Mouse (Mus musculus) CD8-positive naive resting alpha-beta T cell, adult 2 months (primary cell): Measurements from ENCODE around the gene Lrmp.

Experiments
- DNase-seq, 2 experiments: peaks; one replicate each; pipeline ENCODE4 v3.0.0; 2022; ENCODE audit warnings: low read depth in 2 of 2, low spot score in 2 of 2

The Lrmp gene

DNA sequence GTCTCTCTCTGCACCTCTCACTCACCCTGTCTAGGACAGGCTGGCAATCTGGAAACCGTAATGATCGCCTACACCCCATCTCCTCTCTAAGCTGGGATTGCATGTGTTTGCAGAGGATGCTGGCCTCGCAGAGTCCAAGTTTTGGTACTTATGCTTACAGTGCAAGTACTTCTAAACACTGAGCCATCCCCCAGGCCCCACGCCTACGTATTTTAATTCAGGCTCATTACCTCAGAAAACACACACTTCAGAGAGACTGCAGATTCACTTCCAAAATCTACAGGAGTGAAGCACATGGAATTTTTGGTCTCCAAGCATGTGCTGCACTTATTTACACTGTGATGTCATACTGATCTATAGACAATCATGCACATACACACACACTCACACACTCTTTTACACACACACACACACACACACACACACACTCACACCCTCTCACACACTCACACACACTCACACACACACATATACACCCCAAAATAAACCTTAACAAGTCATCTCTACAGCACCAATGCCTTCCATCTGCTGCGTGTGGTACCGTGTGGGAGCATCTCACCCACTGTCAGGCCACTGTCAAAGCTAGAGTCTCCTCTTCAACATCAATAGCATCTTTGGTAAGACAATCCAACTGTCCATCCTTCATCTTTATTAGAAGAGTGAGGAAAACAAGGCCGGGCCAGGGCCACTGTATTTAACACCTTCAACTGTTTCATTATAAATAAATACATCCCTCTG, 82.7 kb downstream of the Lrmp start:
- no peak for DNase-seq

DNA sequence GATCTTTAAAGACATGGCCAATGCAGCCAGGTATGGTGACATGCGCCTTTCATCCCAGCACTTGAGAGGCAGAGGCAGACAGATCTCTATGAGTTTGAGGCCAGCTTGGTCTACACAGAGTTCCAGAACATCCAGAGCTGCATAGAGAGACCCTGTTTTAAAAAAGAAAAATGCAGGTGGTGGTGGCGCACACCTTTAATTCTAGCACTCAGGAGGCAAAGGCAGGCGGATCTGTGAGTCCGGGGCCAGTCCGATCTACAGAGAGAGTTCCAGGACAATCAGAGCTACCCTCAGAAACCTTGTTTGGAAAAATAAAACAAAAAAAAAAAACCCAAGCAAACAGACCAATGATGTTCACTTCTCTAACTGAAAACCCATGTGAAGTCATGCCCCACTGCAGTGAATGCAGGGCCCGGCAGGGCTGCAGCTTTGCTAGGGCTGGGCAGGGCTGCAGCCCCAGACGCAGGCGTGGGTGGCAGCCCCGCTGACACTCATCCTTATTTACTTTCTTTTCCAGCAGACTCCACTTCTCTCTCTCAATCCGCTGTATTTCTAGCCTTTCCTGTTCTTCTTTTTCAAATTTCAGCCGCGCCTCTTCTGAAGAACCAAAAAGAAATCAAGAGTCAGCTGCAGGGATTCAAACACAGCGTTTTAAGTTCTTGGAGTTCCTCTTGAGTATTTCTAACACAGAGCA, 87.1 kb downstream of the Lrmp start:
- no peak for DNase-seq

DNA sequence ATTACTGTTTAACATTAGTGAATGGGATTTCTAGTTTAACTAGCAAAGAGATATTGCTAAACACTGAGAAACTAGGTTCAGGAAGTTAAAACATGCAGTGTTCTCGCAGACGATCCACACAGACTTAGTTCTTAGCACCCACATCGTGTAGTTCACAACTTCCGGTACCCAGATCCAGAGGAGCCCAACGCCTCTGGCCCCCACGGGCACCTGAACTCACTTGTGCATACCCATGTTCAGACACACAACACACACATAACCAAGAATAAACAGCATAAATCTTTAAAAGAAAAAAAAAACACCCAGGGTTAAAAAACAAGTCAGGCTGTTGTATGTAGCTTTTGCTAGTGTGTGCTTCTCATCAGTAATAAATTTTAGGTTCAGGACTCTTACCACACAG, 89.0 kb downstream of the Lrmp start:
- no peak for DNase-seq

DNA sequence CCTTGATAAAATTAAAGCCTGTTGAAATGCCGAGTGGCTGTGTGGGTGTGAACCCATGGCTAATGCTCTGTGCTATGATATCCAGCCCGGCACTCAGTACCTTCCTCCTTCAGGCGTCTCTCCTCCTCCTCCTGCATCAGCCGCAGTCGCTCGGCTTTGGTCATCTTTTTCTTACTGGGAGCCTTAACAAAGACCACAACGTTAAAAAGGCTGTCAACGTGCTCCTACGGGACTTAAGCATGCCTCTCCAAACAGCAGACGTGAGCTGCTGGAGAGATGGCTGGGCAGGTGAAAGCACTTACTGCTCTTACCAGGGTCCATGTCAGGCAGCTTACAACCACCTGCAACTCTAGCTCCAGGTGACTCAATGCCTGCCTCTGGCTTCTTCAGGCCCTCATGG, 89.7 kb downstream of the Lrmp start:
- no peak for DNase-seq

DNA sequence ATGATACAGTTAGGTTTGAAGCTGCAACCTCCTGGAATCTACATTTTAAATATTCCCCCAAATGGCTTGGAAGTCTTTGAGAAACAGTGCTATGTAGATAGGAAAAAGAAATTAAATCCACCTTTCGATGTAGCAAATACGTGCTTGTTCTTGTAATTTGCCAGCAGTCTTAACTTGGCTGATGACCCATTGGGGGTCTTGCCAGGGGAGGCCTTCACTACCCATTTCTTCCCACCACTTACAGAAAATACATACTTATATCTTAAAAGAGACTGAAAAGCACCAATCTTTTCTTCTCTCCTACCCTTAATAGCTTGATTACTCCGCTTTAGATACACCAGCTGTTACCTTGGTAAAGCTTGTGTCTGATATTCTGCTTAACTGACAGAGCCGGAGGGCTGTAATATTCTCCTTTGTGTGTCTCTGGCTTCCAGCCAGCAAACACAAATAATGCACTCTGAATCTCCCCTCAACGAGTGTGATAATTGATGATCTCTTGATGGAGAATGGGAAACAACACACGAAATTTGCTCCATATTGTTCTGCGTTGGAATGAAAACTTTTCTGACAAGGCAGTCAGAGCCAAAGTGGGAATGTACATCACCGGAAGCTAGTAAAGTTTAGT, 94.7 kb downstream of the Lrmp start:
- no peak for DNase-seq

DNA sequence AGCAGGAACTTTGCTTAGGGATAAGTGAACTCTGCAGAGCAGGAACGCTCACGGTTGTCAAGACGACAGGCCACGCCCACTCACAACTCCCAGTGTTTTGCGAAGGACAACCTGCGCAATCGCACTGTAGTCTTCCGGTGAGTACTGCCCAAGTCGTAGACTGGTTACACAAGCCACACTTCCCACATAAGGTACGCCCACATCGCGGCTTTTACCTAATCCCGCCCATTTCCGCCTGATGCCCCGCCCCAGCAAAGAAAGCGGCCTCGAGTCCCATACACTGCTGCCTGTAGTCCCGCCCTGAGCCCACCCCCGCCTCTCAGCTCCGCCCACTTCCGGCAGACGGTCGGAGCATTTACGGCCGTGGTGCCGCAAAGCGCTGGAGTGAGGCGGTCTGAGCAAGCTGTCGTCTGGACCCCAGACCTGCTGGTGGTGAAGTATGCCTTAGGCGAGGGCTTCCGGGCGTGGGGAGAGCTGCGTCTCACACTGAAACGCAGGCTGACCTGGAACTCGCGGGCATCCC, 95.4 kb downstream of the Lrmp start, which contains the start of the genes Casc1 and Etfrf1:
TSS of gene Casc1 (minus strand) at position 190 of the 523 bp plus-strand sequence.
TSS of gene Etfrf1 (plus strand) at position 319 of the 523 bp plus-strand sequence.
- DNase-seq: peak; percentile 97 to 98

DNA sequence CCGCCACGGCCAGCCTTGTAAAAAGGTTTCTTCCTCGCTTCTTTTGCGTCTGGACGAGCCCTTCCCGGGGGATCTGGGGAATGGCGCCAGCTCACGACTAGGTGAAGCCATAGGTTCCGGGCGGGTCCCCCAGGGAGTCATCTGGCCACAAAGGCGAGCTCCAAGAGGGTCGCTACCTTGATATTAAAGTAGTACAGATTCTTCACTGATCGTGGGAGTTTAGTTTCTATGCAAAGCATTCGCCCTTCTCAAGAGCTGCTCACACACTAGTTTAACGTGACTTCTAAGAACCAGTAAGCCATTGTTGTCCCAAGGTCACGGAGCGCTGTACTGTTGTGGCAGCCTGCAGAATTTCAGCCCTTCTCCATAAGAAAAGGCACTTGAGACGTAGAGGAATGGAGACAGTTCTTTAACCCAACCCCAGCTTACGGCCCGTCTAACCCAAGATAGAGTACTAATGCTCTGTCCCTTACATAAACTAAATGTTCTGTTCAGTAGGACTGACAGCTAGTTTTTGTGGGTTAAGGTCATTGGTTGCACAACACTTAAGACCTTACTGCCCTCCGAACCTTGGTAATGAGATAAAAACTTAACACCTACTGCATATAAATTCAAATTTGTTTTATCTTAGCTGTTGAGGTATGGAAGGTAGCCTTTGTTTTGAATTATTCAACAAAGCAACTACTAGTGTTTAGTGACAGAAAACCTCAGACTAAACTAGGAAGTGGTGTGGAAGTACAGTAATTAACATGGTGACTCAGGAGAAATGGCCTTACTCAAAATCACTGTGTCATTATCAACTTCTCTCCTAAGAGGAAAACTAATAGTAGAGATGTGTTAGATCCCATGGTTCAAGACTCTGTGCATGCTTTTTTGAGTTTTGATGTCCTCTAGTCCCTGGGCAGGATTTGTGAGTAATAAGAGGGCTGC, 96.2 kb downstream of the Lrmp start:
- peak in 1 of 2 experiments; percentile 17 for DNase-seq

DNA sequence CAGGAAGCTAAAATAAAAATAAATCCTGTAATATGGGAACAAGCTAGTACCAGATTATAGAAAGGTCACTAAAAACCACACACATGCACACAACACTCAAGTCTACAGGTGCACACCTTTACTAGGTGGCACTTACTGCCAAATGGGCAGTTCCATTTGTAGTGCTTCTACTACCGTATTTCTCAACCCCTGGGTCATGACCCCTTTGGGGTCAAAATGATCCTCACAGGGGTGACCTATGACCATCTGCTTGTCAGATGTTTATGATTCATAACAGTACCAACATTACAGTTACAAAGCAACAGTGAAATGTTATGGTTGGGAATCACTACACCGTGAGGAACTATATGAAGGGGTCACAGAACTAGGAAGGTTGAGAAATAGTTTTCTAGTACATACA, 98.5 kb downstream of the Lrmp start:
- no peak for DNase-seq

DNA sequence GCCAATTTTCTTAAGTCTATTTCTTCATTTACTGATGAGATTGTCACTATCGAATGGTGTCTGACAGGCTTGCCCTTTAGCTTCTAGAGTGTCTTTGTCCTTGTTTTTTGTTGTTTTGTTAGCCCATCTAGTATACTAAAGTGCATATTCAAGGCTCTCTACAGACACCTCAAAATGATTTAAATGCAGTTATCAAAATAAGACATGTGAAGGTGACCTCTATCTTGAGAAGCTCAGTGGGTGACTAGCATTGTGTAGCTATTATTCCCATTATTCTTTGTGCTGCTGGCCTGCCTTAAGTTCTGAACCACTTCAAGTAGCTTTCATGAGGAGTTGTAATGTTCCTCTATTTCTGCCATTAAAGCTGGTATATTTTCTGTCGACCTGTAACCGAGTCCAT, 100.4 kb downstream of the Lrmp start:
- DNase-seq: no peak

DNA sequence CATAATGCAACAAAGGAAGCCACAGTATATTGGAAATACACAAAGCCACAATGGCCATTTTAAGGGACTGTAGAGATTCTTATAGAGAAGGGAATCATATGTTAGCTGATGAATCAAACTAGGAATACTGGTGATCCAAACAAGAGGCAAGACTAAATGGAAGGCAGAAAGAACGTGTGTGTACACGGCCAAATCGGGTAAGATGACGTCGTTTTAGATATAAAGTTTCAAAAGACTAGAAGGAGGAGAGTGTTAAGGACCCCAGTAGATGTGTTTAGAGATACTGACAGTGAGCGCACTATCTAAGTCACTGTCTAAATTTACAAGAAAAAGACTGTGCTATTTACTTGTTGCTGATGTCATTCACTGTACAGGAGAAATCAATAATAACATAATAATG, 108.8 kb downstream of the Lrmp start:
- no peak for DNase-seq
